Mouse (Mus musculus) B cell, adult 2 months (primary cell): Measurements from ENCODE around the gene Rgs3.

ENCODE experiments used
- DNase-seq, 2 experiments: peaks; one replicate each; pipeline ENCODE4 v3.0.0; 2022

Rgs3 gene

DNA sequence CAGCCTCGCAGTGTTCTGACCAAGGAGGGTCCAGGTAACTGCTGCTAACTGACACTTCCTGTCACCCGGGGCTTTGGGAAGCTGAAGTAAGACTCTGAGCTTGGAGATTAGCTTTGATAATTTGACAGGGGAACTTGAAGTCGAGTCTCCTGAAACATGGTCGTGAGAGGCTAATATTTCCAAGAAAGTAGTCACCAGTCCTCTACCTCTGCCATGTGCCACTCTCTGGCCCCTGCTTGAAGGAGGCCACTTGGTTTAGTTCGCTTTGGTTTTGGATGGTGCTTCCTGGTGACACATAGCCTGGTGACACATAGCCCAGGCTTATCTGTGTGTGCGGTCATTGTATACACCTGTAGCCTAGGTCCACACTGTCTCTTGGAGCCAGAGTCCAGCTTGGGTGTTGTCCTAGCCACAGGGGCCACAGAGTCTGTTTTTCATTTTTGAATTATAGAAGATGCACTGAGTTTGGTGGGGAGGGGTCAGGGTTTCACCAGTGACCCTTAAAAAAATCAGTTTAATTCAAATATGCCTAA lies at the start of gene Rgs3:
TSS of gene Rgs3 (plus strand) at position 51 of the 533 bp plus-strand sequence.
- no peak for DNase-seq

GRCm38 (mm10) chr4:62509946-62510345 lies 49.7 kb upstream of the Rgs3 start:
- DNase-seq: no peak

- DNase-seq: no peak
These were observed 45.6 kb upstream of the Rgs3 start for GRCm38 (mm10) chr4:62513998-62514506.

DNA sequence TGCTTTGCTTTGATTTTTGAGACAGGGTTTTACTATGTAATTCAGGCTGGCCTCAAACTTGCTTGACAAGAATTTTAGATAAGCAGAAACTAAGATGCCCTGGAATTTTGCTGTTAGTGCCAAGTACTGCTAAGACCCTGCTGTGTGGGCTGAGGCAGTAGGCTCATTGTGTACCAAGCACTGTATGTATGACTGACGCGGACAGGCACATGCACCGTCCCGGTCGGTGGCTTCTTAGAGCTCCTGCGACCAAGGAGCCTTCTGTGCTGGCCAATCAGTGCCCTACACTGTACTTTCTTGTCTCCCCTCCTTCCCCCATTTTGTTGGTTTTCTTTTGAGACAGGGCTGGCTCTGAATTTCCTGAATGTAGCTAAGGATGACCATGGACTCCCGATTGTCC lies 44.7 kb upstream of the Rgs3 start:
- no peak for DNase-seq

- DNase-seq: no peak
These were observed 44.2 kb upstream of the Rgs3 start for GRCm38 (mm10) chr4:62515490-62515889.

- DNase-seq: no peak
These were observed 43.6 kb upstream of the Rgs3 start for GRCm38 (mm10) chr4:62516079-62516478.

DNA sequence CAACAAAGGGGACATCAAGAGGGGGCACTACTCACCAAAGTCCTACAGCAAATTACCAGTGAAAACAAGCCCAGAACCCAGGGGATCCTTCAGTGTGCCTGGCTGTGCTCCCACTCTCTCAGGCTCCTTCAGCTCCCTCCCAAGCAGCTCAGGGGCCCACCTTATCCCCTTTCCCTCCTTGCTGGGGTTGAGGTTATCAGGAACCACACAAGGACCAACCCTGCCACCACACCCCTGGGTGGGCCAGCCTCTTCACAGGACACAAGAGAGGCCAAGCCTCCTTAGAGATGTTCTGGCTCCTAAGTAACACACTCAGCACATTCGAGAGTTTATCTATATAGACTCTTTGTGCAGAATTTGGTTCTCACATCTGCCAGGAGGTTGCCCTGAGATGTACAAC lies 43.1 kb upstream of the Rgs3 start:
- DNase-seq: no peak

DNA sequence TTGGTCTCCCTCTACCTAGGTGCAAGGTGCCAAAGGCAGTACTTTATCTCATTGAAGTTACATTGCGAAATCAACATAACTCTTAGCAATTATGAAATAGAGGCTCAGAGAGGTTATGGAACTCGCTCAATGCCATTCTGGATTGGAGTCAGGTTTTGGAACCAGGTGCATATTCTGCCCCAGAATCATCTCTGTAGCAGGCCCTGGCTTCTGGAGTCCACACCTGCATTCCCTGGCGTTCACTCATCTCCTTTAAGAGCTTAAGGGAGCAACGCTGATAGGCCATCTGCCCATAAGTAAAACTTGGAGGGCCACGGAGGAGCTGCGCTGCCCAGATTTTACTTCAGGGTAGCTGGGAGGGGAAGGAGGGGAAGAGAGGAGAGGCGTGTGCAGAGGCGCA lies 42.6 kb upstream of the Rgs3 start:
- no peak for DNase-seq

DNA sequence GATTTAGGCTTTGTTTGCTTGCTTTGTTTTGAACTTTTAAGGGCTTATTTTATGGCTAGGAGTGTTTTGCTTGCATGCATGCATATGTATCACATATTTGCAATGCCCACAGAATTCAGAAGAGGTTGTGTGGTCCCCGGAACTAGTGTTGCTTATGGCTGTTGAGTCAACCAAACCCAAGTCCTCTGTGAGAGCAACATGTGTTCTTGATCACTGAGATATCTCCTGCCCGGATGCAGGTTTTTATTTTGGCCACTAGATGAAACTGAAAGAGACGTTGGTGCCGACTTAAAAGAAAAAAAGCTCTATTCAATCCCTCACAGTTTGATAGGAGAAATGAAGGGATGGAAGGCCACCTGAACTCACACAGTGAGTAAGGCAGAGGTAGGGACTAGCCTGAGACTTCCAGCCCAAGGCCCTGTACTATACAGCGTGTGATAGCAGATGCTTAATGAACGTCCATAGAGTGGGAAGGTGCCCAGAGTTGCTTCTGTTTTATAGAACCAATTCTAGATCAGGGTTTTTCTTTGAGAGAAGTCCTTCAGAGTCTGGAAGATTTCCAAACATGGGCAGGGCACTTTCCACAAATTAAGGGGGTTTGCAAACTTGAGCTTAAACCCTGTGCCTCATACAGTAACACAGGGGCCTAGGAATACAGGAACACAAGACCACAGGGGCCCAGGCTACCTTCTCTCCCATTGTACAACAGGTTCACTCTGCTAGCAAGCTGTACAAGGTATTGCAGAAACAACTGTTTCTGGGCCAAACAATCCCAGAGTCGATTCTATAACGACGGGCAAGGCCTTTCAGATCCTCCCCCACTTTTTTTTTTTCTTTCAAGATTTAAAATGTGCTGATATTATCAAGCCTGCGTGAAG lies 41.9 kb upstream of the Rgs3 start:
- peak in 1 of 2 experiments; percentile 6 for DNase-seq

- peak; percentile 24 to 27 for DNase-seq
These were observed 41.1 kb upstream of the Rgs3 start for GRCm38 (mm10) chr4:62518416-62519121.

DNA sequence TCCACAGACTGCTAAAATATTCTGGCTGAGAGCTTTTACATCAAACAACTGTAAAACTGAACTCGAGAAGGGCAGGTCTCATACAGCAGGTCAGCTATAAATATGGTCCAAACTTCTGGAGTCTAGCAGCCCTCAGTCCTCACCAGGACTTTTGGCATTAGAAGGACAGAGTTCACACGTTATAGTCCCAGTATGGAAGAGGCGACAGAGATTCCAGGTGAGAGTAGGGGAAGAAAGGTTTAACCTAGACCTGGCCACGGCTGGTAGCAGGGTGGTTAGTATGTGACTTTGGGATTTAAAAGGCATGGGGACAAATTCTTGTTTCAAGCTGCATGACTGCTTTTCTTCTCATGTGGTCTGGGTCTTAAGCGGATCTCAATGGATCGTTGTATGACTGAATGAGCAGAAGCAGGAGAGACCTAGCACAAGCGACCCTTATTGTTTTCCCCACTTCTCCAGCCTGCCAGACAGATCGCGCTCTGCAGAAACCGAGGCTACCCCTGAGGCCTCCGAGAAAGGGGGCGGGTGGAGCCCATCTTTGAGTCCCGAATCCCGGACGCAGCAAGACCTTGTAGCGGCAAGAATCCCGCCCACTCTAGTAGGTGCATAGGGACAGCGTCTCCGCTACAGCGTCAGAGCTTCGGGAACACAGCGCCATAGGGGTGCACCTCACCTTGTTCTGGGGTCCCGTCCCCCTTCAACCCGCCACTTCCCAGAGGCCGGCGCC lies 40.4 kb upstream of the Rgs3 start:
- no peak for DNase-seq

DNA sequence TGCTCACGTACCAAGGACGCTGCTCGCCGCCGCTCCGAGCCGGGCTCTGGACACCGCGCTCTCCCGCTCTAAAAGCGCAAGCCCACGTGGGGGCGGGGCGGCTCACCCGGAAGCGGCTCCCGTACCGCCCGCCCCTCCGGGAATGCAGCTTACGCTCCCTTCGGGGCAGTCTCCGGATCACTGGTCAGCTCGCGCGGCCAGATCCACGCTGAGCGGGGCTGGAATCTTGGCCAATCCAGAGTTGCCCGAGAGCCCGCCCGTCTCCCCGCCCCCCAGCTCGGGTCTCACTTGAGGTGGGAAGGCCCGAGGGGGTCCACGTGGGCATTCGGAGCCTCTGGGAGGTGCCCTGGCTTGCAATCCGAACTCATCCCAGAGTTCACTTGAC lies 39.8 kb upstream of the Rgs3 start, which contains the start of gene Alad:
TSS of gene Alad (minus strand) at position 70 of the 385 bp plus-strand sequence.
- peak; percentile 65 to 72 for DNase-seq

GRCm38 (mm10) chr4:62520892-62521400 lies 38.7 kb upstream of the Rgs3 start:
- DNase-seq: no peak

DNA sequence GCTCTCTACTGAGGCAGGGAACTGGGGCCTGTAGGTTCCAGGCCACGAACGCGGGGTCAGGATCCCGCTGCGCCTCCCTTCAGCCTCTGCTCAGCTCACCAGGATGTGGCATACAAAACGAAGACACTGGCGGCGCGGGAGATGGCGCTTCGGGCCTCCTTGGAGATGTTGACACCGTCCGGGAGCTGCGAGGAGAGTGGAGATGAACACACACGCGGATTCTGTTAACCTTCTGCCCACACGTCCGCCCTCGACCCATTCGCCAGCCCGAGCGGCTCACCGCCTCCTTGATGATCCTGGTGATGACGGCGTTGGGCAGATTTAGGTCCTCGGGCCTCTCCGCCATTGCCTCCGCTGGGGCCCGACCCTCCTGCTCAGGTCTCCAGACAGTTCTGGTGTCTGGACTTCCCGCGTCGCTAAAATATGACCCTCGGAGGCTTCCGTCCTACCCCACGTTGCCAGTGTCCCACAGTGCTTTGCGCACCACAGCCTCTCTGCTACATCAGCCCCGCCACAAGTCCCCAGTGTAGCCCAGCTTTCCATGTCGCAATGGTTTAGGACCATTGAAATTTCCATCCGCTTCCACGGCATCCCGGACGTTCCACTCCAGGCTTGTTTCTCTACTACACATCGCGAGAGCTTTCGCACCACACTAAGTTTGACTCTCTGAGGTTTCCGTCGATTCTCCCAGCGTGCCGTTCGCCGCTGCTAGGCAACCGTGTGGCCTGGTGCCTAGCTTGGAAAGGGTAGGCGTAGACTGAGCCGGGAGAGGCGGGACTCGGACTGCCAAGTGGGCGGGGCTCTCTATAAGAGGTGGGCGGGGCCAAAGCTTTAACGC lies 34.8 kb upstream of the Rgs3 start, which contains the start of the genes Pole3 and 4933430I17Rik:
TSS of gene Pole3 (minus strand) at position 418 of the 838 bp plus-strand sequence.
TSS of gene 4933430I17Rik (plus strand) at position 719 of the 838 bp plus-strand sequence.
- peak; percentile 94 for DNase-seq

DNA sequence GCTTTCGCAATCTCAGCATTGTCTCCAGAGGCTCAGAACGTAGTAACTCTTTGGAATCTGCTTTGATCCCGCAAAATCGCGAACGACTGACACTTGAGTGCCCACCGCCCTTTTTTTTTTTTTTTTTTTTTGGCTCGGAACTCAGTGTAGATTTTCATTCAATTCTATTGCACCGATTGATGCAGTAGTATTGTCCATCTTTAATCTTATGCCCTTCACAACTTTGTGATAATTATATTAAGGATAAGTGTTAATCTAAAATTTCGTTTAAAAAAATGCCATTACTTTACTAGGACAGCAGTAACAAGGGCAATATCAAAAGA lies 34.2 kb upstream of the Rgs3 start:
- no peak for DNase-seq

GRCm38 (mm10) chr4:62526256-62526655 lies 33.4 kb upstream of the Rgs3 start:
- DNase-seq: no peak

DNA sequence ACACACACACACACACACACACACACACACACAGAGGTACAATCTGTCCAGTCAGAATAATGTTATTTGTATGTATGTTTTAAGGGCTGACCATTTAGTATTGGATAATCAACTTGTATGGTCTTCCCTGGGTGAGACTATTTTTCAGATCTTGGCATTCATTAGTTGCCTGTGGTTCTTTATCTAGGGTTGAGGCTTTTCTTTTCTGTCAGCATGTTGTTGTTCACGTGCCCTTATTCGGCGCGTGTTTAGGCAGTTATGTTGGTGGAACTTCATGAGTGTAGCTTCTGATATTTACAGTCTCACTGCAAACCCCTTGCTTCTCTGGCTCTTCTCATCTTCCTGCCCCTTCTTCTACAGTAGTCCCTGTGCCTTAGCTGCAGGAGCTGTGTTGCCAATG lies 32.0 kb upstream of the Rgs3 start:
- no peak for DNase-seq

DNA sequence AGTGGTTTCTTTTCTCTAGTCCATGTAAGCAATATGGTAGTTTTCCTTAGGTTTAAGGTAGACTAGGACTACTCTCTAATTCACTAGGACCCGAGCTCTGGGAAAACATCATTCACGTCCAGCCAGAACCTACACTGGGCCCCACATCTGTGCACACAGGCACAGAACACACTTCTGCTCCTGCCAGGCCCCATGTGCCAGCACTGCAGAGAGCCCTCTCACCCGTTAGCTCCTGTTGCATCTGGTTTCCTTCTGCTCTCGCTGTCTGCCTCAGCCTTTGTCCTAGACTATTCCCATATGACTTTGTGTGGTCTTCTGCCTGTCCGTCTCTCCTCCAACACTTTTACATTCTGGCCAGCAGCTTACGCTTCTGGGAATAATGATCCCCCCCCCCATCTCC lies 25.9 kb upstream of the Rgs3 start:
- no peak for DNase-seq

GRCm38 (mm10) chr4:62541802-62542201 lies 17.8 kb upstream of the Rgs3 start:
- DNase-seq: no peak

DNA sequence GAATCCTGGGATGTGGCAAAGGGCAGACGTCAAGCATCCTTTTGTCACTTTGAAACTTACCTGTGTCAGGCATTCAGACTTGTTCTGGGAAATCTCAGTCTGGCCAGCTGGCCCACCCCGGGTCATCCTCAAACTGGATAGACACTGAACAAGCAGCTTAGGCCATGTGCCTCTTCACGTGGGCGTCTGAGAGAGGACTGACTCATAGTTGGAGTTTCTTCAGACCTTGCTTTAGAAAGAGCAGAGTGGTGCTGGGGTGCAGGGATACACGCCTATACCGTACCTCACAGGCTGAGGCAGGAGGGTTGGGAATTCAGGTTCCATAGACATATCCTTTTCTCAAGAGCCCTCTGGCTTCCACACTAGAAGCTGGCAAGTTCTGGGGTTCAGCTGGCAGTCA lies 15.9 kb upstream of the Rgs3 start:
- DNase-seq: no peak

DNA sequence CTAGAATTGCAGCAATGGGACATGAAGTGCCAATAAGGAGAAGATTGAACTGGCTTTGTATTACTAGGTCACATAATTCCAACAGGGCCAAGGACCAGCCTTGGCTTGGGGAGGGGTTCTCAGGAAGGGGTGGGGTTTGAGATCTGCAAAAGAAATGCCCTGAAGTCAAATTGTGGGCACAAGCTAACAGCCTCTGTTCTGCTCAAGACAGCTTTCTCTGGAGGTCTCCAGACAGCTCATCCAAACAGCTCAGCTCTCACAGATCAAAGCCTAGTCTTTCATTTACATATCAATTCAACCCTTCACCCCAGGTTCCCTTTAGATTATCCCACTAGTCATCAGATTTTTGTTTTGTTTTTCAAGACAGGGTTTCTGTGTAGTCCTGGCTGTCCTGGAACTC lies 14.8 kb upstream of the Rgs3 start:
- DNase-seq: no peak

DNA sequence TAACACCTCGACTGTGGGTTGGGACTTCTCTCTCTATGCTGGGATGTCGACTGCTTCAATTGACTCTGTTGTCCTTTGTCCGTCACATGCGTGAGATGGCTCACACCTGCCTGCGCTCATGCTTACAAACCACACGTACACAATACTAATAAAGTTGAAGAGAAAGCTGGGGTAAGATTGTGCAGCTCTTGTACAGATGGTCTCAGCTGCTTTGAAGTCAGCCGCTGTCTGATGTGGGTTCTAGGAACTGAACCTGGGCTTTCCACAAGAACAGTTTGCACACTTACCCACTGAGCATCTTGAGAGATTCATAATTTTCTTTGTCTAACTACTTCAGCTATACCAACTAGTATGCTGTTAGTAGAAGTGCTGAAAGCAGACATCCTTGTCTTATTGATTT lies 7.7 kb upstream of the Rgs3 start:
- no peak for DNase-seq
